Mouse (Mus musculus) ES-CJ7 (cell line): ENCODE measurements at regions not wholly inside any gene's neighbourhood (a gene's known extent, or its start where the extent isn't known, plus 50 kb on each side); places are given as distances from the start of the nearest gene placed in this dataset.

Source experiments
- DNase-seq: peaks from one replicate; pipeline ENCODE4 v3.0.0; 2011; ENCODE audit warnings: low read depth, low spot score

DNA sequence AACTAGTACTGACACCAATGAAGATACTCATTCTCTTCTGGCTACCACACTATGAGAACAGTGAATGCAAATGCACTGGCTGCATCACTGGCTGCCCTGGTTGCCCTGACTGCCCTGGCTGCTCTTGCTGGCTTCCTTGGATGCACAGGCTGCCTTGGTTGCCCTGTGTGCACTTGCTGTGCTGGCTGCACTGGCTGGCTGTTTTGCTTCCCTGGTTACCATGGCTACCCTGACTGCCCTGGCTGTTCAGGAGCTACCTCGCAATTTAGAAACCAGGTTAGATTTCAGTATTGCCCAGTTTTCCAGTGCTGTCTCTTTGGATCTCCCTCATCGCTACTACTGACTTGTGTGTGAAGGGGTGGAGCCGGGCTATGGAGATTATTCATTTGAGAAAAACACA lies 175.7 kb downstream of the Fat4 start:
- no peak for DNase-seq

DNA sequence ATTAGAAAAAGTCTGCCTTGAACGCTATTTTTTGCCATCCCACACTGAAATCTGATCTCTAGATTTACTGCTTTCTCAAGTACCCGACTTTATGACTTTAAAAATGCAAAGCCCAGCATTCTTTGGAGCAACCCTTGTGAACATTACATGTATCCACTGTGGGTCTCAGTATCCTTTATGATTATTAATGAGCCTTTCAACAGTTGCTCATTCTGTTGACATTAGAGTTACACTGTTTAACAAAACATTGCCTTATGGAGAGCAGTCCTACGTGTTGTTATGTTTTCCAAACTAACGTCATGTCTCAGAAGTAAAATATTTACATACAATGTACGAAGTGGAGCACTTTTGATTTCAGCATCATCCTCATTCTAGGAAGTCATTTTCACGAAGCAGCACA lies 178.7 kb downstream of the Fat4 start:
- no peak for DNase-seq

DNA sequence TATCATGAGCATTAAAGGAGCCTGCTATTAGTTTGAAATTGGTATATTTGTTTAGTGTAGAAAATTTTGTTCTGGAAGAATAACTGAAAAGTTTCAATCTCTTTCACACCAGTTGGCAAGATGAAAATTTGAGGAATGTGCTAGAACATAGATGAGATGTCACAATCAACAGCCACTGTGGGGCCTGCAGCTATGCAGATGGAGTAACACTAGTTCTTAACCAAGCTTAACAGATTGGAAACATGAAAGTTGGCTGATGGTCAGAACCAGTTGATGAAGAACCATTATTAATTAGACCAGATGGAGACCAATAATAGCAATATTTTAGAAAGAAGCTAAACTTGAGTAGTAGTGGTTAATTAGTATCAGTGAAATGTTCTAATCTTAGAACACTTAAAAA lies 182.3 kb downstream of the Fat4 start:
- no peak for DNase-seq

DNA sequence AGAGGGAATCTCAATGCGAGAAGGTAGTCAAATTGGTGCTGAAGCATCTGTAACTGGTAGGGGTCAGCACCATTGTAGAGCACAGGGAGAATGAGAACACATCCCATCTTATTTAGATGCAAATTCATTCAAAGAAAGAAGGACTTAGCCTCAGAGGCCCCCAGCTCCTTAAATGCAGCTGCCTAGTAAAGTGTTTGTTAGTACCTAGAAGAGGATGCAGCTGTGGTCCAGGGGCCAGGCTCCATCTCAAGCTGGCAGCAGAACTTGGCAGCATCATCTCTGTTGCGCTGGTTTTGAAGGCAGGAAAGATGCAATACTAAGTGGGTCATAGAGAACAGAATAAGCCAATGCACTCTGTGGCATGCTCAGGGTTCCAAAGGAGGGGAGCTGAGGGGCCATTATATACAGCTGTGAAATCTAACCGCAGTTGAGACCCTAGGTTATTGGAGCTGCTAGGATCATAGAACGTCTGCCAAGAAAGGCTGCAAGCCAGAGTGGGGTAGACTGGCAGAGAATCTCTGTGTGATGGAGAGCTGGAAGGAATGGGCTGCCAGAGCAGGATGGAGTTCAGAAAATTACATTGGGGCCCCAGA lies 196.0 kb downstream of the Fat4 start:
- peak; percentile 5 for DNase-seq

DNA sequence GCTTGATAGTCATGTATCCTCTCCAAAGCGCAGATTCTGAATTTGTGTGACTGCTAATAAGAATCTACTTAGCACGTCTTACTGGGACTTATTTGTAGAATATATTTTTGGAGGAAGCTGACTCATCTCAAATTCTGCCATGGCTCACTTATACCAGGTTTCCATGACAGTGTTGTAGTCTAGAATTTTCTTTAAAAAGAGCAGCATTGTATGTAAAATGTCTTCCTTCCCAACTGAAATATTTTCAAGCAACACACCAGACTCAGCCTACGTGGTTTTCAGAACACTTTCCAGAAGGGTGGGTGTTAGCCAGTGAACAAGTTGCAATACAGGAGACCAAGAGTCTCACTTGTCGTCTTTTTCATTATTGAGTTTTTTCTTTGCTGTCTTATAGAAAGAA lies 202.2 kb downstream of the Fat4 start:
- no peak for DNase-seq

DNA sequence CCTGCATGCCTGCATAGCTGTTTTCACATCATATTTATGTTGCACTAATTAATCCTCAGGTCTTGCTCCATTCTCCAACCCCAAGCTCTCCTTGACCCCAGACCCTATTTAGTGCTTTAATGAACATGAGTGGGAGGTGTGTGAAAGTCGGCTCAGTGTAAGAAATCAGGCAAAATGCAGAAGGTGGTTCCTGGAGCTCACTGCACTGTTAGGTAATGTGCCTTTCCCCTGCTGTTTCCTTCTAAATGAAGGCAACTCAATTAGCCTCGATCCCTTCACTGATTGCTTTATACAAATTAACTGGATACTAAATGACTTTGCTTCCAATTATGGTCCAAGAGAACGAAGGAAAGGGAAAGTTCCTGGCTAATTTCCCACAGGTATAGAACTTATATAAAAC lies 215.6 kb downstream of the Fat4 start:
- DNase-seq = no peak

- DNase-seq = no peak
These were observed 223.1 kb downstream of the Fat4 start for GRCm38 (mm10) chr3:39109756-39110392.

GRCm38 (mm10) chr3:39114056-39114455 lies 227.3 kb downstream of the Fat4 start:
- no peak for DNase-seq

- no peak for DNase-seq
These were observed 228.1 kb downstream of the Fat4 start for GRCm38 (mm10) chr3:39114826-39115225.

DNA sequence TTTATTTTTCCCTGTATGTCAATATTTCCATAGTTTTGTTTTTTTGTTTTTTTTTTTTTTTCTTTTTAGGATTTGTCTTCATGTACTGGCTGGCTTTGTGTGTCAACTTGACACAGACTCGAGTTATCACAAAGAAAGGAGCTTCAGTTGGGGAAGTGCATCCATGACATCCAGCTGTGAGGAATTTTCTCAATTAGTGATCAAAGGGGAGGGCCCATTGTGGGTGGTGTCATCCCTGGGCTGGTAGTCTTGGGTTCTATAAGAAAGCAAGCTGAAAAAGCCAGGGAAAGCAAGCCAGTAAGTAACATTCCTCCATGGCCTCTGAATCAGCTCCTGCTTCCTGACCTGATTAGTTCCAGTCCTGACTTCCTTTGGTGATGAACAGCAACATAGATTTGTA lies 228.7 kb downstream of the Fat4 start:
- DNase-seq = no peak

DNA sequence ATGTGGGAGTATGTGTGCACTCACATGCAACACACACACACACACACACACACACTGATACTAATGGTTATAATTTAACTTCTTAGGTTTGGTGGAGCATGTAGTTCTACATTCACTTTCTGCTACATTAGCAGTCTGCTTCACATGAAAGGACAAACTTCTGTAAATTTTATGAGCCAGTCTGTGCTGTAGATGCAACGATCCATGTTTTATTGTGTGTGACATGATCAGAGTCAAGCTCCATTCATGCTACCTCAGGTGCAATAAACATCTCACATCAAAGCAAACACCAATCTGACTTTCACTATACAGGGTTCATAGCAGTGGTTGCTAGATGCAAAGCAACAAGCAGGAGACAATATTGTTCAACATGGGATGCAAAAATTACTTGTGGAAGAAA lies 235.5 kb downstream of the Fat4 start:
- DNase-seq = no peak

GRCm38 (mm10) chr3:39130532-39130931 lies 243.8 kb downstream of the Fat4 start:
- DNase-seq = no peak

DNA sequence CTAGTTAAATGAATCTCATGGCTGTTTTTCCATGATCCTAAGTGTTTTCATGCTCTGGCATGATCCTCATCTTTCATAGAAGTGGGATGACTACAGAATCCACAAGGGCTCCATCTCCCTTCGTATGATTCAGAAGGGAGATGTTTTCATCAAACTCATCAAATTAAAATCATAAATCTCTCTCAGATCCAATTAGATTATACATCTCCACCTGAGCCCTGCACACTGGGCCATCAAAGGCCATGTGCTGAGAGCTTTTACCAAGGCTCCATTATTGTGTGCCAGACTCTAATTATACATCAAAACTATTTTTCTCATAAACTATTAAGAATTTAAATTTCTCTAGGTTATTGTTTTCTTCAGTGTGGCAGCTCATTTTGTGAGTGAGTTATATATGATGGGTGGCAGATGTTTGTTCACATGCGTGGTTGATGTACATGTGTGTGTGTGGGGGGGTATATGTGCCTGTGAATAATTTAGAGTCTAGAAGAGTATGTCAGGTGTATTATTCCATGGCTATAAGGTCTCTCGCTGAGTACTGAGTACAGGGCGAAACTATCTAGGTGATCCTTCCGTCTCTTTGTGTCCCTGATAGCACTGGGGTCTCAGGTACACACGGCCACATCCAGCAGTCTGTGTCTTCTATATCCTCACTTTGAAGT lies 278.4 kb downstream of the Fat4 start:
- DNase-seq = no peak

DNA sequence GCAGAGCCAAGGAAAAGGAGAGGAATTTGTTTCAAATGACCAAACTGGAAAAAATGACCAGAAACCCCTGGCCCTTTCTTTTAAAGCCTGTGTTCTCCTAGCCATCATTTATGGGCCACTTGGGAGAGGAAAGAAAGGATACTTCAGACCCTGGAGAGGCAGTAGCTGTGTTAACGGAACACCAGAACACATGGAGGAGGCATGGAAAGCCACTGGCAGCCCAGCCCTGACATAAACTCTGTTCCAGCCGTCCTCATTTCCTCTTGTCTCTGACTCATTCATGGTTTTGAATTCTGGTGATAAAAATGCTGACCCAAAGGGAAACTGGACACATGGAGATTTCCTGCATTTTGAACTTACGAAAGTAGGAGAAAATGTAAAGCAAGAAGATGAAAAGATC lies 295.9 kb downstream of the Fat4 start:
- DNase-seq = no peak

- no peak for DNase-seq
These were observed 308.4 kb downstream of the Fat4 start for GRCm38 (mm10) chr3:39195102-39195501.

DNA sequence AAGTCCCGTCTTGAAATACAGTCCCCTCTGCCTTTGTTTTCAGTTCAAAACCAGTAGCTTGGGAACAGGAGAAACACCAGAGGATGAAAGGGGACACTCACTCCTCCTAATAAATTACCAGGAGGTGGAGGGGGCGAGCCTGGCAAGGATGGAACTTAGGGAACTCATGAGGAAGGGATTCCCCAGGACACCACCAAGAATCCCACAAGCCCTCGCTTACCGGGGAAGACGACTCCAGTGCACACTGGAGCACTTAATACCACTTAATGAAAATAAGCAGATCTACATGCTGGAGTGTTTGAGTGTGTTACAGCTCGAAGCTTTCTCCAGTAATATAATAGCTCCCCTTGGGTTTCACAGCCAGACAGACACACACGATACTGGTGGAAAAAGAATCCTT lies 315.9 kb downstream of the Fat4 start:
- no peak for DNase-seq

DNA sequence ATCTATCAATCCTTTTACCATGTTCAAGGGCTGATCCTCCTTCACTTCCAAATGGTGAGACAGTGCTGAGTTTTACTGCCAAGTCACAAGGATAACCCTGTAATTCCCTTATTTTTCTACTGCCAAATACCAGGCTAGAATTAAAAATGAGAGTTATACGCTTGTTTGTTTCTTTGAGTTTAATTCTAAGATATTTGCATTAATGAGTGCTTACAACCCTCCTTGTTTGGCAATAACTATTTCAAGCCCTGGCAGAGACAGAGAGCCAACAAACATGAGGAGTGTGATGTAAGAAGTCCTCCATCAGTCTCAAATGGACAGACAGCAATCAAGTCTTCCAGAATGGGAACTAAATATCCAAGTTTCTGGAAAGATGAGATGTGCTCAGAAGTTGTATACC lies 321.9 kb downstream of the Fat4 start:
- no peak for DNase-seq

GRCm38 (mm10) chr3:39209382-39210165 lies 322.8 kb downstream of the Fat4 start:
- DNase-seq = no peak

GRCm38 (mm10) chr3:39211670-39212069 lies 324.9 kb downstream of the Fat4 start:
- DNase-seq = no peak

DNA sequence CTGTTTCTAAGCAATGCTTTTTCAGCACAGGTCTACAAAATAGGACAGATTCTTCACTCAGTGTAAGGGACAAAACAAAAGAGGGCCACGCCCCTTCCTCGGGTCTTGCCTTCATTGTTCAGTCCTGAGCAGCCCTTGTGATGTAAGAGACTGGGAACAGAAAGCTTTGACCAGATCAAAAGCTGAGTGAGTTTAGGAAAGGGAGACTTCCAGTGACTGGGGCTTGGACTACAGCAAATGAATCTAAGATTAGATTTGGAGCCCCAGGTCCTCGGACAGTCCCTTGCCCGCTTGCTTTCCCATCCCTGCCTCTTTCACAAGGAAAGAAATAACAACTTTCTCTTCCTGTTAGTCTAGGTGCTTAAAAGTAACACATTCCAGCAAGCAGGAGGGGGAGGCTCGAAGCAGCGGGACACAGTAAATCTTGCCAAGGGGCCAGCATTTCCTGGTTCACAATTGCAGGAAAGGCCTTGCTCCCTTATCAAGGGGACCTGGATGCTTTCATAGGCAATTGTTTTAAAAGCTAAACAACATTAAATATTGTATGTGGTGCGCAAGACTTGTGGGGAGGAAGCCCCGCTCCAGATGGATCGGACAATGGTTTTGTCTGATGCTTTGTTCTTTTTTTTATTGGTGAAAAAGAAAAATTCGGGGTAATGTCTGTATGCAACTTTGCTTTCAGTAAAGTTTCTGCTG lies 333.4 kb downstream of the Fat4 start:
- peak; percentile 87 for DNase-seq

- DNase-seq = peak; percentile 31
These were observed 333.9 kb downstream of the Fat4 start for GRCm38 (mm10) chr3:39220707-39221034.

- no peak for DNase-seq
These were observed 335.3 kb downstream of the Fat4 start for GRCm38 (mm10) chr3:39222059-39222458.
